Comparison of ENCODE assay signal across 8 mouse cellular contexts in the genomic region with DNA sequence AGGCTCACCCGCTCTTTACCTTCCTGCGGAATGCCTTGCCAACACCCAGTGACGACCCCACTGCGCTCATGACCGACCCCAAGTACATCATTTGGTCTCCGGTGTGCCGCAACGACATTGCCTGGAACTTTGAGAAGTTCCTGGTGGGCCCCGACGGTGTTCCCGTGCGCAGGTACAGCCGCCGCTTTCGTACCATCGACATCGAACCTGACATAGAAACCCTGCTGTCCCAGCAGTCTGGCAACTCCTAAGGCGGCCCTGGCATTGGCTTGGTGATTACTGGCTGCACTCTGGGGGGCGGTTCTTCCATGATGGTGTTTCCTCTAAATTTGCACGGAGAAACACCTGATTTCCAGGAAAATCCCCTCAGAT. TPM values are rescaled to one million over a fixed set of nuclear protein-coding genes. Genes with fewer than 3 reads are reported as not detected.
A peak's percentile ranks its signal among the peaks of the same experiment; 100 is the strongest.
DNase-seq lines count a peak whose midpoint lies in the region; ATAC-seq and TF ChIP-seq lines count a peak whose summit lies in the region.

No protein-coding gene starts in this region.

- peak overlapping the region; percentile 95 for H3K4me3 ChIP-seq in thymus, adult 2 months (ENCODE audit: control insufficient read depth, insufficient read depth, low read length)
- peak overlapping the region; percentile 74 for H3K4me3 ChIP-seq in heart, embryonic 12.5 days
- H3K4me3 ChIP-seq in limb, embryonic 10.5 days = peak overlapping the region; percentile 64
- H3K4me3 ChIP-seq in midbrain, embryonic 15.5 days = peak overlapping the region; percentile 66

- WGBS in thymus, adult 2 months = 2% methylated on average over 20 of the region's 20 CpGs
- 7% methylated on average over 20 of the region's 20 CpGs for WGBS in heart, embryonic 12.5 days
- 13% methylated on average over 20 of the region's 20 CpGs for WGBS in limb, embryonic 10.5 days
- WGBS in midbrain, embryonic 15.5 days = 18% methylated on average over 20 of the region's 20 CpGs

- H3K27ac ChIP-seq in thymus, adult 2 months (ENCODE audit: control insufficient read depth, insufficient read depth, low read length) = peak overlapping the region; percentile 88
- H3K27ac ChIP-seq in heart, embryonic 12.5 days (ENCODE audit: poor library complexity, severe bottlenecking) = peak overlapping the region; percentile 97
- peak overlapping the region; percentile 94 for H3K27ac ChIP-seq in limb, embryonic 10.5 days
- H3K27ac ChIP-seq in midbrain, embryonic 15.5 days = peak overlapping the region; percentile 88

- TF ChIP-seq POLR2A in thymus, adult 2 months (IDR thresholded peaks at IDR 0.05; ENCODE audit: control insufficient read depth, extremely low read depth, insufficient read depth, low read length, poor library complexity) = no peak

- H3K4me1 ChIP-seq in thymus, adult 2 months (replicated peaks; ENCODE audit: control insufficient read depth, insufficient read depth, low read length) = peaks cover 28% of the 10 kb centered on the region
- peaks cover 22% of the 10 kb centered on the region for H3K4me1 ChIP-seq in heart, embryonic 12.5 days (replicated peaks)
- H3K4me1 ChIP-seq in limb, embryonic 10.5 days = peaks cover 30% of the 10 kb centered on the region
- peaks cover 21% of the 10 kb centered on the region for H3K4me1 ChIP-seq in midbrain, embryonic 15.5 days

- H3K9ac ChIP-seq in heart, embryonic 12.5 days = peak overlapping the region; percentile 95
- peak overlapping the region; percentile 80 for H3K9ac ChIP-seq in midbrain, embryonic 15.5 days

- H3K27me3 ChIP-seq in thymus, adult 2 months (ENCODE audit: control insufficient read depth, insufficient read depth, low read length) = no peaks in the 10 kb centered on the region
- no peaks in the 10 kb centered on the region for H3K27me3 ChIP-seq in heart, embryonic 12.5 days (replicated peaks)
- no peaks in the 10 kb centered on the region for H3K27me3 ChIP-seq in limb, embryonic 10.5 days (ENCODE audit: low read depth, poor library complexity, severe bottlenecking)
- no peaks in the 10 kb centered on the region for H3K27me3 ChIP-seq in midbrain, embryonic 15.5 days (replicated peaks)

- peak overlapping the region; percentile 80 for H3K4me2 ChIP-seq in heart, embryonic 12.5 days
- peak overlapping the region; percentile 75 for H3K4me2 ChIP-seq in midbrain, embryonic 15.5 days

- peak; percentile 38 for DNase-seq in thymus, adult 2 months
- no peak for DNase-seq in thymus, postnatal 0 days (ENCODE audit: low spot score)
- peak; percentile 45 for DNase-seq in cerebellum, adult 9-10 months
- DNase-seq in limb, embryonic 10.5 days (ENCODE audit: low spot score) = peak; percentile 45
- DNase-seq in right cerebral cortex, postnatal 4 days = no peak

- no peak for ATAC-seq in heart, embryonic 12.5 days (ENCODE audit: insufficient number of reproducible peaks, low FRiP score)
- no peak for ATAC-seq in midbrain, embryonic 15.5 days (replicated peaks)
- ATAC-seq in frontal cortex, adult (ENCODE audit: low TSS enrichment) = no peak

- H3K9me3 ChIP-seq in heart, embryonic 12.5 days (replicated peaks) = no peaks in the 10 kb centered on the region
- H3K9me3 ChIP-seq in limb, embryonic 10.5 days (replicated peaks) = no peaks in the 10 kb centered on the region
- H3K9me3 ChIP-seq in midbrain, embryonic 15.5 days = no peaks in the 10 kb centered on the region

- peaks cover 8% of the 10 kb centered on the region for H3K36me3 ChIP-seq in thymus, adult 2 months (ENCODE audit: control insufficient read depth, insufficient read depth, low read length)
- peaks cover 22% of the 10 kb centered on the region for H3K36me3 ChIP-seq in heart, embryonic 12.5 days
- peaks cover 31% of the 10 kb centered on the region for H3K36me3 ChIP-seq in limb, embryonic 10.5 days
- H3K36me3 ChIP-seq in midbrain, embryonic 15.5 days (replicated peaks) = peaks cover 9% of the 10 kb centered on the region; the same call in 1 of the 2 replicates

- no peak for TF ChIP-seq CTCF in thymus, adult 2 months (IDR thresholded peaks at IDR 0.05; ENCODE audit: borderline replicate concordance, control insufficient read depth, extremely low read depth, insufficient read depth, low read length, poor library complexity)

RNA-seq across cellular contexts. Expression of a gene that starts 1.2 kb away (rescaled TPM):
- 800 and 899 TPM in 2 replicates for polyA plus RNA-seq in thymus, adult 2 months (2012; rRNA removed)
- polyA plus RNA-seq in thymus, postnatal 0 days (2015; fragmentation: Nextera tagmentation; extraction: Ambion mirVana) = 862 and 915 TPM in 2 replicates
- 1,088 and 1,118 TPM in 2 replicates for polyA plus RNA-seq in heart, embryonic 12.5 days (2016; fragmentation: Nextera tagmentation; extraction: Ambion mirVana)
- polyA plus RNA-seq in limb, embryonic 10.5 days (2016; fragmentation: Nextera tagmentation; extraction: Ambion mirVana) = 824 and 909 TPM in 2 replicates
- 413 and 429 TPM in 2 replicates for polyA plus RNA-seq in midbrain, embryonic 15.5 days (2015; fragmentation: Nextera tagmentation; extraction: Ambion mirVana)

RNA-seq across cellular contexts. Expression of a gene that starts 7.8 kb away (rescaled TPM):
- polyA plus RNA-seq in thymus, adult 2 months (2012; rRNA removed) = 100 and 104 TPM in 2 replicates
- 83.7 and 93.1 TPM in 2 replicates for polyA plus RNA-seq in thymus, postnatal 0 days (2015; fragmentation: Nextera tagmentation; extraction: Ambion mirVana)
- 93.2 and 98.3 TPM in 2 replicates for polyA plus RNA-seq in heart, embryonic 12.5 days (2016; fragmentation: Nextera tagmentation; extraction: Ambion mirVana)
- polyA plus RNA-seq in limb, embryonic 10.5 days (2016; fragmentation: Nextera tagmentation; extraction: Ambion mirVana) = 132 and 140 TPM in 2 replicates
- 149 and 151 TPM in 2 replicates for polyA plus RNA-seq in midbrain, embryonic 15.5 days (2015; fragmentation: Nextera tagmentation; extraction: Ambion mirVana)

RNA-seq across cellular contexts. Expression of a gene that starts 33.9 kb away (rescaled TPM):
- polyA plus RNA-seq in thymus, adult 2 months (2012; rRNA removed) = 31.1 and 43.4 TPM in 2 replicates
- polyA plus RNA-seq in thymus, postnatal 0 days (2015; fragmentation: Nextera tagmentation; extraction: Ambion mirVana) = 41.6 and 45.7 TPM in 2 replicates
- polyA plus RNA-seq in heart, embryonic 12.5 days (2016; fragmentation: Nextera tagmentation; extraction: Ambion mirVana) = 31.2 and 35.3 TPM in 2 replicates
- 9.2 and 11.5 TPM in 2 replicates for polyA plus RNA-seq in limb, embryonic 10.5 days (2016; fragmentation: Nextera tagmentation; extraction: Ambion mirVana)
- polyA plus RNA-seq in midbrain, embryonic 15.5 days (2015; fragmentation: Nextera tagmentation; extraction: Ambion mirVana) = 51.4 and 54.9 TPM in 2 replicates

RNA-seq across cellular contexts. Expression of a gene that starts 33.9 kb away (rescaled TPM):
- 148 and 178 TPM in 2 replicates for polyA plus RNA-seq in thymus, adult 2 months (2012; rRNA removed)
- polyA plus RNA-seq in thymus, postnatal 0 days (2015; fragmentation: Nextera tagmentation; extraction: Ambion mirVana) = 517 and 543 TPM in 2 replicates
- polyA plus RNA-seq in heart, embryonic 12.5 days (2016; fragmentation: Nextera tagmentation; extraction: Ambion mirVana) = 348 and 367 TPM in 2 replicates
- polyA plus RNA-seq in limb, embryonic 10.5 days (2016; fragmentation: Nextera tagmentation; extraction: Ambion mirVana) = 246 and 250 TPM in 2 replicates
- polyA plus RNA-seq in midbrain, embryonic 15.5 days (2015; fragmentation: Nextera tagmentation; extraction: Ambion mirVana) = 251 and 257 TPM in 2 replicates

RNA-seq across cellular contexts. Expression of a gene that starts 43.2 kb away (rescaled TPM):
- polyA plus RNA-seq in thymus, adult 2 months (2012; rRNA removed) = 3.2 and 4.4 TPM in 2 replicates
- 1.1 and 1.8 TPM in 2 replicates for polyA plus RNA-seq in thymus, postnatal 0 days (2015; fragmentation: Nextera tagmentation; extraction: Ambion mirVana)
- 11.7 and 13.3 TPM in 2 replicates for polyA plus RNA-seq in heart, embryonic 12.5 days (2016; fragmentation: Nextera tagmentation; extraction: Ambion mirVana)
- 23.1 and 24.8 TPM in 2 replicates for polyA plus RNA-seq in limb, embryonic 10.5 days (2016; fragmentation: Nextera tagmentation; extraction: Ambion mirVana)
- polyA plus RNA-seq in midbrain, embryonic 15.5 days (2015; fragmentation: Nextera tagmentation; extraction: Ambion mirVana) = 28.9 and 32.1 TPM in 2 replicates

Comparison
In these comparisons a context has a peak if more than half of its experiments do, and no peak if none do; other contexts are left out.
1. DNase-seq: peak in thymus, adult 2 months (single experiment), cerebellum, adult 9-10 months (single experiment) and limb, embryonic 10.5 days (single experiment); none in thymus, postnatal 0 days (single experiment) and right cerebral cortex, postnatal 4 days (single experiment).
2. Peak in every context shown above with its lines, with median percentiles within 50 percentile points of each other: H3K27ac ChIP-seq and H3K4me3 ChIP-seq.